Mouse (Mus musculus): ENCODE results near the gene Dpyd.

Dpyd gene

DNA sequence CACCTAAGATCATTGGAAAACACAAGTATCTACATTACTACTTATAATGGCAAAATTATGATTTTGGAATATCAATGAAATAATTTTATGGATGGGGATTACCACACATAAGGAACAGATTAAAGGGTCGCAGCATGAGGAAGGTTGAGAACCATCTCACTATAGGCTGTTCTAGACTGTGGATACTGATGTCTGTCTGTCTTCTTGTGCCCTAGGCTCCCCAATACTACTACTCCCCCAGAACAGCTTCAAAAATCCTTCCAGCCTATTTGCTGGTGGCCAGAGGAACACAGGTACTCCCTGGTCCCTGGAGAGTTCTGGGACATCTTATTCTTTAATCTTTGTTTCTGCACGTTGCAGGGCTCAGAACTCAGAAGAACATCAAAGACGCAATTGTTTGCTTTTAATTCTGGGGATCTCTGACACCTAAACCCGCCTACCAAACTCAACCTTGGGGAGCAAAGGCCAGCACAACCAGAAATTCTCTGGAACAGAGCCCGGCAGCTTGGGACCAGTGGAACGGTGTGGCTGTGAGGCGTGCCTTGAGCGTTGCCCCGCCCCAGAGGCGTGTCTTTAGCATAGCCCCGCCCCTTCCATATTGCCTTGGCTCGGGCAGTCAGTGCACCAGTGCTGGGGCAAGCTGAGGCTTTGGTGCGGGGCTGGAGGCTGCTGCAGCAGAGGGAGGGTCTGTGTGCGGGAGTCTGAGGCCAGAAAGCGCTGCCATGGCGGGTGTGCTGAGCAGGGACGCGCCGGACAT, at the start of gene Dpyd:
Gene Dpyd, plus strand, starts transcription at position 576 of the 757 bp plus-strand sequence.
- DNase-seq (ENCODE audit: extremely low spot score): peak; percentile 90

DNA sequence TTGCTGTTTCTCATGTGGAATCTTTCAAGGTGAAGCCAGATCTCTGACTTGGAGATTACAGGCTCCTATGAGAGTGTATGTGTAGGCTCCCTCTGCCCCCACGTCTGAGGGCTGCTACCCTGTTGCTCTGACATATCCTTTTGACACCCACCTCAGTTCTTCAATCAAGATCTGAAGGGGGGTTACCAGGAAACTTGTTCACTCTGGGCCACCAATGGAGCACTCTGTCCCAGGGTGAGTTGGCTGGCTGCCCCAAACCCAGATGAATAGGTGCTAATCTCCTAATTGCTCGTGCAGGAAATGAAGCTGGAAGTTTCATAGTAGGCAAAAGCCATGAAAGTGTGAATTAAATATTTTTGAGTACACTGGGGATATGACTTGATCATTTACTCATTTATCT, 24.3 kb upstream of the Dpyd start:
- no peak for DNase-seq (ENCODE audit: extremely low spot score)

- no peak for DNase-seq (ENCODE audit: extremely low spot score)
These were observed 20.2 kb upstream of the Dpyd start for GRCm38 (mm10) chr3:118541766-118542165.

DNA sequence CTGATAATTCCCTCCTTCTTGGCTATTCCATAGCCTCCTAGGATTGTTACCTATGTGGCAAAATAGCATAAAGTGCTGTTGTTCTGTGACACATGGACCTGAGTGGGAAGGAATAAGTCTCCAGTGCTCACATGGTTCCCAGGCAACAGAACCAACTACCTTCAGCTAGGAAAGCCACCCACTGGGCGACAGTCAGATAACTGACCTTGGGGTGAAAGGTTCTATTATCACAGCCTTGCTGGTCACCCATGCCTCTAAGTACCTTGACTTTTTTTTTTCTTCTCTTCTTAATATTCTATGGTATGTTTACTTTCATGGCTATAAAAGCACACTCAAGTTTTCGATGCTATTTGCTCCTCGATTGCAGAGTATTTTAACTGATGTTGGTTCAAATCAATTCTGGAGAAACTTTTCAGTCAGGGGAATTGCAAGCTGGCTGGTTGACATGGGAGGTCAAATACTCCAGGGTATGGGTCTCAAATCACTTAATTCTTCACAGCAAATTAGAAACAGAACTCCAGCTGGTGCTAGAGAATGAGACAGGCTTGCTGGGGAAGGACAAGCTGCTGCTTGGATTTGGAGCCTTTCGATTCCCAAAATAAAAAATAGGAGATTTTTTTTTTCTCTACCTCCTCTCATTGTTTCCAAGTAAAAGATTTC, 14.2 kb upstream of the Dpyd start:
- DNase-seq (ENCODE audit: extremely low spot score): peak; percentile 42

GRCm38 (mm10) chr3:118557605-118558004, 4.3 kb upstream of the Dpyd start:
- DNase-seq (ENCODE audit: extremely low spot score): no peak

GRCm38 (mm10) chr3:118559936-118560335, 2.0 kb upstream of the Dpyd start:
- DNase-seq (ENCODE audit: extremely low spot score): no peak

- no peak for DNase-seq (ENCODE audit: extremely low spot score)
These were observed 362 bp downstream of the Dpyd start for GRCm38 (mm10) chr3:118562311-118562671.

GRCm38 (mm10) chr3:118566779-118567178, 4.8 kb downstream of the Dpyd start:
- DNase-seq (ENCODE audit: extremely low spot score): no peak

DNA sequence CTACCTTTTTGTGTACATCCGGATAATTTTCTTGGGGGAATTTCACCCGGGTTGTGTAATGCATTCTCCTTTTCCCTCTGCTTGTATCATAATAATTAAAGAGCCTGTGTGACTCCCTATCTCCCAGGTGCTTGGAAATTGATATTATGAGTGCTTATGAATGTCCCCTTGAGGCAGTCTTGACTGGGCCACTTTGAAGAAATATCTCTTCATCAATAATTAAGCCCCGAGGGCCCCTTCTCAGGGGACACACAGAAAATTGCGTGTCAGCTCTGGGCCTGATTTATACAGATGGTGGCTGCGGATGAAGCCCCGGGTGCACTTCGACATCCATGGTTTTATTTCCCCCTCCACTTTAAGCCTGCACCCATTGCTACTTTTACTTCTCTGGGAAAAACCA, 8.3 kb downstream of the Dpyd start:
- DNase-seq (ENCODE audit: extremely low spot score): no peak

DNA sequence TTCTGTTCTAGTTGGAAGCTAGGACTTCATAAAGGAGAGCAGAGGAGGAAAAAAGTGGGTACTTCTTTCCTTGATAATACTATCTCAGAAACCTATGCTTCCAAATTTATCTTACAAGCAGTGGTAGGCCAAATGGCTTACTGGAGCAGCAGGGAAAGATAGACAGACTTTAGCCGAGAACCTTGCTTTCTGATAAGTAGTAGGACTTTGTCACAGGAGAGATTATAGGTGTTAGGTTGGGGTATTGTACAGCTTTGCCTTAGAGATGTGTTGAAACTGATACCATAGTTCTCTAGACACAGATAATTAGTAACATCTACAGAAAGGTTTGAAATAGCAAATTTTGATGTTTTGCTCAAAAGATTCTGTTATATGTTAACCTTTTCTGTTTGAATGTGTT, 28.6 kb downstream of the Dpyd start:
- no peak for DNase-seq (ENCODE audit: extremely low spot score)

DNA sequence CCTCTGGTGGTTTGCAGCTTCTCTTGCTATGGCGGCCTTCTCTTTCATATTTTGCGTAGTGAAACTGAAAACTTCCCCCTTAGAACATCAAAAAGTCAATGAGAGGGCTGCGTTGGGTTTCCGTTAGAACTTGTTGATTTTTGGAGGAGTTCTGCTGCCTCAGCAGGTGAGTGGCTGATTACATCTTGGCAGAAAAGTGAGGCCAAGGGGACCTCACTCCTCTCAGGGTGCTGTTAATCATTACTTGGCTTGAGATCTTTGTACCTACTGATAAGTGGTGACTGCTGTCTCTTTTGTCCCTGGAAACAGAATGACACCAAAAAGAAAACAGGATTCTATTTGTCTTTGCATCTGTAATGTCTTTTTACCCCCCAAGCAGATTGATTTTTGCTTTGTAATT, 32.9 kb downstream of the Dpyd start:
- no peak for DNase-seq (ENCODE audit: extremely low spot score)

GRCm38 (mm10) chr3:118595693-118596092, 33.8 kb downstream of the Dpyd start:
- no peak for DNase-seq (ENCODE audit: extremely low spot score)

DNA sequence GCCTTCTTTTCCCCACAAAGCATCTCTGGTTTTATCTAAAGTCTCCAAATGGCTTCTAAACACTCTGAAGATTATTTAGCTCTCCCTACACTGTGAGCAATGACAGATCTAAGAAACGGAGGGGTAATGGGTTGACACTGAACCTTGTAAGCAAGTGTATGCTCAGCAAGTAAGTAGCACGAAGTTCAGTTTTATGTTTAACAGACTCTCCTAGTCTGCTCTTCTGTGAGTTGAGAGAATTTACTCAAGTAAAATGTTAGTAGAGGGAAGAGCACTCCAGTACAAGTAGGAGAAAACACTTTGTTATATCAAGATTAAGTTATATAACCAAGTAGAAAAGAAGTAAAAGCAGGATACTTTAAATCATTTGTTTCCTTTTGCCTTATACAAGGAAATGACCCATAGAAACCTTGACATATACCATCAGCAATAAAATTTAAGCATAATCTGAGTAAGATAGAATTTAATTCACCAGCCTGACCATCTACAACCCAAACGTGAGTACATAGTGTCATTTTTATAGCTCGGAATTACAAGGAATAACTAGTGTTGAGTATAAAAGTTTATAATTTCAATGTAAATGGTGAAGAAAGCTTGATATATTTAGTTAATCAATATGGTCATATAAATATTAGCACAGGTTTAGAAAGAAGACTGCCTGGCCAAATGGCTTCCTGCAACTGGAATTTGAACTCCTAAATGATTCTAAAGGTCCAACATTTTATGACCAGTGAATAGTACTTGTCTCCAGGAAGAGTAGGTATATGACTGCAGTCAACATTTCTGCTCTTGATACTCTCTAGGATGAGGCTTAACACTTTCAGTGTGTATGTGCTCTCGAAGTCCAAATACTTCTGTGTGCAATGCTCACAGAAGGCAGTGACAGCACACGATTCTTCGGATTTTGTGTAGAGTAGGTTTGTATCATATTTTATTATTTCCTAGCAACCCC, 40.0 kb downstream of the Dpyd start:
- DNase-seq (ENCODE audit: extremely low spot score): no peak

GRCm38 (mm10) chr3:118608708-118609107, 46.8 kb downstream of the Dpyd start:
- DNase-seq (ENCODE audit: extremely low spot score): no peak

DNA sequence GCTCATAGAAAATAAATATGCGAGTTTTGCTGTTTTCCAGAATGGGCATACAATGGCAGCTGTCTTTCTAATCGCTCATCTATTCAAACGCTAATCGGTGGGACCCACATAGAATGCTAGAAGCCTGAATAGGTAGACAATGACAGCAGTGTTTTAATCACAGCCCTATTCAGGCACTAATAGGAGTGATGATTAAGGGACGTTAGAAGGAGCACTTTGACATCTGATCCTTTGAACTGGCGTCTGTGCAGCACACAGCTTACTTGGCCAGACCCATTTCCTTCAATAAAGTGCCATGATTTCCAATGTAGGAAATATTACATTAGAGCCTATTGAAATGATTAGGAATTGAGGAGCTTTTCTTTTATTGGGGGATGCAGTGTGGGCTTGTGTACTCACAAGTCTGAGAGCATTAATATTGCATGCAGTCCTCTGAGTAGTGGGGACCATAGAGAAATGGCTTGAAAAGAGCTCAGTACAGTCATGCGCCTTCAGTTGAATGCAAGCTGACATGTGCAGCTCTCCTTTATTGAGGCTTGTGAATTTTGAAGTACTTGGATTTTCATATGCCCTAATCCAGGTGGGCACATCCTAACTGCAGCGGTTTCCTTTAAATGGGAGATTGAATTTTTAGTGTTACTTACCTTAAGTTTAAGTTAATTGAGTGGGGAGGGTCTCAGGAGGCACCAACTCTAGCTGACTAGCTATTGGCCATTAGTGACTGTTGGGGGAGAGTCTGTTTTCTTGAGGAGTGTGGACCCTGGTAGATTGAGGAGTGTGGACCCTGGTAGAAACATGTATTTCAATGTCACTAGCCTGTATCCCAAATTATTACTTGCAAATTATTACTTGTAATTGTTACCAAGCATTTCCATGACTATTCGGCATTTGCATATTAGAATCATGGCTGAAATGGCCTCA, 64.8 kb downstream of the Dpyd start:
- no peak for DNase-seq (ENCODE audit: extremely low spot score)

DNA sequence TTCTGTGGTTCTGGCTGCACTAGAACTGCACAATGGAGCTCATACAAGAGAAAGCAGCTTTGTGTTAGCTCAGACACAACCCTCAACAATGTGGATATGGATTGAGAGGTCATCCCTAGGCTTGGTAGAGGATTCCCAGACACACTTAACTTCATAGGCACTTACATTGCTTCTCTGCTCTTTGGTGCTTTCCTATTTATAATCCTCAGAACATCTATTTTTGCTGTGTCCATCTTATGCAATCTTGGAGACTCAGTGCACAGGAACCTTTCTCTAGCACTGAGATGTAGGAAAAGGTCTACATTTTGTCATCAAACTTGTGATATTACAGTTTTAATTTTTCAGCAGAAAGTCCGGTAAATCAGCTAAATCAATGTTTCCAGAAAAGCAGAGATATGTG, 67.8 kb downstream of the Dpyd start:
- no peak for DNase-seq (ENCODE audit: extremely low spot score)

GRCm38 (mm10) chr3:118646024-118646570, 84.2 kb downstream of the Dpyd start:
- DNase-seq (ENCODE audit: extremely low spot score): no peak

DNA sequence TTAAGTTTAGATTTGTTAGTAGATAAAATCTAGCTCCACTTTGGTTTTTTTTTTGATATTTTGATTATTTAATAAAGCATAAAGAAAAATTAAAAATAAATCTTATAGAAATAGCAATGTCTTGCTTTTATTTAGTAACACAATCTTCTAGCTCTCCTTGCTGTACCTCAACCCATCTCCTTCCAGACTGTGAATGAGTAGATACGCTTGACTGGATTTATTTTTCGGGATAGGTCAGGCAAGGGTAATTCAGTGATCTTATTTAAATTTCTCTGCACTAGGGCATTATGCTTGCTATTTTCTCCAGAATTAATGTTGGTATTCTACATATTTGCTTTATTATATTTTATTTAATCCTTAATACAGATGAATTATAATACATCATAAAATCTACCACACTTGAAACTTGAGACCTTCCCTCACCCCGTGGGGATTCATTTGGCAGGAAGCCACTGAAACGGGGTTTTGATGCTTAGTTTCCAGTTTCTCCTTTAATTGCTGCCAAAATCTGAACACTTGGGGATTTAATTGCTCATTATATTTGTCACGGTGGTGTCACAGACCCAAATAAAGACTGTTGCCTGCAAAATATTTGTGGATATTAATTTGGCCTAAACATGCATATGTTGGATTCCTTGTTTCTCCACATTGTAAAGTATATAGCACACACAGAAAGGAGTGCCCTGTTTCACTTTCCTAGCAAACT, 102.2 kb downstream of the Dpyd start:
- no peak for DNase-seq (ENCODE audit: extremely low spot score)

DNA sequence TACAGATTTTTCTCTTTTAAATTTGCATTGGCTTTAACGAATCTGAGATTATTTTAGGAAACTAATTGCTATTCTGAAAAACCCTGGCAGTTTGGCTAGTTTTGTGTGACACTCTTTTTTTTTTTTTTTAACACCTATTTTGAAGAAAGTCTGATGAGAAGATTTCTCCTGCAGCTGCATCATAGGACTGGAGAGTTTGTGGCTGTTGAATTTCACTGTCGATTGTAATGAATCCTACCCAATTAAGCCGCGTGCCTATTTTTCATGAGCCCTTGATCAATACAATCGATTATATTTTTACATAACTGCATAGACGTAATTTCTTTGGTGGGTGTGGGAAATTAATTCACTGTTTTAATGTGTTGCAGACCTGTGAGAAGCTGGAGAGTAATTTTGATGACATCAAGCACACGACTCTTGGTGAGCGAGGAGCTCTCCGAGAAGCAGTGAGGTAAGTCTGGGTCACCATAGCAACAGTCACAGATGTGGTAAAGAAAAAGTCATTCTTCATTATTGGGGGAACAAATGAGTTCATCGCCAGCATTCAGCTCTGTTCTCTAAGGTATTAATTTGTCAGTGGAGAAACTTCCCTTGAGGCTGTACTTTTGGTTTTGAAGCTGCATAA, 112.3 kb downstream of the Dpyd start:
- peak; percentile 28 for DNase-seq (ENCODE audit: extremely low spot score)

DNA sequence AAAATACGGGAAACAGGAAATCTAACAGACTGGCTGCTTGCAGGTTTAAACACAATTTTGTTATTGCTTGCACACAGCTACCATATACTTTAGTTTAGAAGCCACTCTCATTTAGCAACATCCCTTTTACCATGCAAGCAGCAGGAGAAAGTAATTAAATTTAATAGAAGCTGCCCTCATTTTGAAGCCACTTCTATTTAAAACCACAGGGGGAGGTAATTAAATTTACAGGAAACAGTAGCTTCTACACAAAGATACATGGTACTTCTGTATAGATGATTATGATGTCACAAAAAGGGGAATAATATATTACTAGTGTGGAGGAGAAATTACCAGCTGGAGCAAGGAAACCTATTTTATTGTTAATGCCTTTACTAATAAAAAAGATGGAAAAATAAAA, 113.5 kb downstream of the Dpyd start:
- DNase-seq (ENCODE audit: extremely low spot score): no peak

All from embryo, embryonic 9.5 days (tissue).